Mouse (Mus musculus): ENCODE results near the gene Plppr2. TPM values are rescaled to one million over a fixed set of nuclear protein-coding genes. Genes with fewer than 3 reads are reported as not detected.

The Plppr2 gene
- total and polyA plus RNA-seq, 3 experiments = 1.3 to 13.9 TPM; not detected in 1

DNA sequence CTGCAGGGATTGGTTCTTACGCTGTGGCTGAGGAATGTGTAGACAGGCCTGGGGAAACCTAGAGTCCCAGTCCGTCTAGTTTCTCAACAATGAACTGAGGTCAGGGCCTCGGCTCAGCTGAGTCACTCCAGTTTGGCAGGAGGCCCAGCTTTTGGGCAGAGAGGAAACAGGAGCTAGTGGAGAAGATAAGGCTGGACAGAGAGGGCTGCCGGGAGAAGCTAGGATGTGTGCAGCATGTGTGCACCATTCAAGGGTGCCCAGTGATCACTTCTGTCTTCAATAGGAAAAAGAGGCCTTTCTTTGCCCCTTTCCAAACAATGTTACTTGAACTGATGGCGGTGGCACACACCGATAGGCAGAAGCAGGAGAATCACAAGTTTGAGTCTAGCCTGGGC lies 12.7 kb upstream of the Plppr2 start:
- Histone ChIP-seq H3K79me2 (ENCODE audit: control insufficient read depth, insufficient read depth, low read length, poor library complexity) (peaks cover 8% of the 10 kb centered on the region), H3K9me3 (replicated peaks; ENCODE audit: insufficient read depth, low read length) (no peaks in the 10 kb centered on the region), H3K4me3 (ENCODE audit: control insufficient read depth in 1 of 2, insufficient read depth in 1 of 2, low read depth in 2 of 2, low read length in 2 of 2) (no peak overlapping the region), H3K4me1 (ENCODE audit: control insufficient read depth in 1 of 2, insufficient read depth in 2 of 2, low read length in 2 of 2) (peaks cover 17 to 34% of the 10 kb centered on the region in 2 experiments), H3K27ac (ENCODE audit: control insufficient read depth, low read depth, low read length) (peak overlapping the region; percentile 69), H3K9ac (ENCODE audit: control insufficient read depth, low read depth, low read length, poor library complexity, severe bottlenecking) (peak overlapping the region; percentile 9), H3K27me3 (ENCODE audit: control insufficient read depth in 1 of 2, insufficient read depth in 2 of 2, low read length in 2 of 2) (no peaks in the 10 kb centered on the region), H3K36me3 (ENCODE audit: control insufficient read depth in 1 of 2, insufficient read depth in 2 of 2, low read length in 2 of 2) (peaks cover 2 to 28% of the 10 kb centered on the region in 2 experiments)
- DNase-seq (ENCODE audit: low read depth, low spot score) = peak; percentile 100
- TF ChIP-seq RCOR1 (IDR thresholded peaks at IDR 0.05; ENCODE audit: low read depth, low read length) (peak; percentile 96), NELFE (IDR thresholded peaks at IDR 0.05; ENCODE audit: low read depth, low read length) (peak; percentile 5; the same call in 1 of the 2 replicates), EP300 (IDR thresholded peaks at IDR 0.05; ENCODE audit: low read depth in 1 of 2, low read length in 2 of 2) (peak; percentile 94 to 99), SIN3A (IDR thresholded peaks at IDR 0.05; ENCODE audit: low read length) (peak; percentile 98), KAT2A (conservative IDR thresholded peaks at IDR 0.05; ENCODE audit: low read depth, low read length) (peak; percentile 47; the same call in 1 of the 2 replicates), TBP (IDR thresholded peaks at IDR 0.05; ENCODE audit: low read depth, low read length) (peak; percentile 81), E2F4 (IDR thresholded peaks at IDR 0.05; ENCODE audit: borderline replicate concordance, low read depth, low read length) (0 out of 2 replicates have a peak, but pooled peaks have one; percentile 62), BHLHE40 (IDR thresholded peaks at IDR 0.05; ENCODE audit: borderline replicate concordance, low read depth, low read length) (peak; percentile 85), TCF12 (IDR thresholded peaks at IDR 0.05; ENCODE audit: low read depth, low read length) (peak; percentile 88), CTCF (IDR thresholded peaks at IDR 0.05 in 2 of 3, conservative IDR thresholded peaks at IDR 0.05 in 1 of 3; ENCODE audit: control insufficient read depth in 1 of 3, insufficient read depth in 1 of 3, low read depth in 2 of 3, low read length in 3 of 3, poor library complexity in 1 of 3, severe bottlenecking in 1 of 3) (no peak), GABPA (IDR thresholded peaks at IDR 0.05; ENCODE audit: low read depth, low read length) (peak; percentile 92), ZNF384 (IDR thresholded peaks at IDR 0.05; ENCODE audit: low read depth, low read length) (peak; percentile 39), RAD21 (IDR thresholded peaks at IDR 0.05; ENCODE audit: low read depth, low read length) (no peak), ZKSCAN1 (IDR thresholded peaks at IDR 0.05; ENCODE audit: low read depth, low read length) (peak; percentile 64), TAL1 (IDR thresholded peaks at IDR 0.05; ENCODE audit: low read length) (peak; percentile 86), ELF1 (IDR thresholded peaks at IDR 0.05; ENCODE audit: low read depth, low read length) (0 out of 2 replicates have a peak, but pooled peaks have one; percentile 31), MEF2A (IDR thresholded peaks at IDR 0.05; ENCODE audit: extremely low read depth, insufficient replicate concordance, low read depth, low read length, poor library complexity, severe bottlenecking) (no peak), SMC3 (IDR thresholded peaks at IDR 0.05; ENCODE audit: low read depth, low read length) (peak; percentile 21), USF1 (IDR thresholded peaks at IDR 0.05; ENCODE audit: low read depth, low read length) (peak; percentile 49), MXI1 (IDR thresholded peaks at IDR 0.05; ENCODE audit: low read depth, low read length) (peak; percentile 94), ZMIZ1 (IDR thresholded peaks at IDR 0.05; ENCODE audit: low read depth, low read length) (no peak), POLR2AphosphoS5 (IDR thresholded peaks at IDR 0.05; ENCODE audit: borderline replicate concordance, low read depth, low read length) (peak; percentile 88; the same call in 1 of the 2 replicates), GATA1 (IDR thresholded peaks at IDR 0.05; ENCODE audit: low read depth, low read length) (peak; percentile 98), HCFC1 (IDR thresholded peaks at IDR 0.05; ENCODE audit: low read depth, low read length) (peak; percentile 76), MYC (IDR thresholded peaks at IDR 0.05; ENCODE audit: low read depth, low read length) (peak; percentile 97), POLR2A (IDR thresholded peaks at IDR 0.05; ENCODE audit: control insufficient read depth in 1 of 2, insufficient read depth in 1 of 2, low read depth in 1 of 2, low read length in 2 of 2, poor library complexity in 1 of 2) (peak in 1 of 2 experiments; percentile 60; a peak in 1 of 4 replicates), UBTF (IDR thresholded peaks at IDR 0.05; ENCODE audit: borderline replicate concordance, insufficient read depth, low read depth, low read length) (0 out of 2 replicates have a peak, but pooled peaks have one; percentile 73), CHD2 (IDR thresholded peaks at IDR 0.05; ENCODE audit: low read length) (peak; percentile 43), USF2 (IDR thresholded peaks at IDR 0.05; ENCODE audit: borderline replicate concordance in 1 of 2, insufficient read depth in 1 of 2, low read depth in 1 of 2, low read length in 2 of 2) (no peak), CHD1 (IDR thresholded peaks at IDR 0.05; ENCODE audit: low read depth, low read length) (no peak), MAFK (IDR thresholded peaks at IDR 0.05; ENCODE audit: borderline replicate concordance, low read depth, low read length) (peak; percentile 96), ETS1 (IDR thresholded peaks at IDR 0.05; ENCODE audit: low read depth, low read length) (peak; percentile 99), MYB (IDR thresholded peaks at IDR 0.05; ENCODE audit: low read depth, low read length) (no peak; the same call in 1 of the 2 replicates), MAZ (IDR thresholded peaks at IDR 0.05; ENCODE audit: low read depth, low read length) (no peak), MAX (IDR thresholded peaks at IDR 0.05; ENCODE audit: low read length) (peak; percentile 93), POLR2AphosphoS2 (IDR thresholded peaks at IDR 0.05; ENCODE audit: low read length) (peak; percentile 74), JUND (IDR thresholded peaks at IDR 0.05; ENCODE audit: low read depth, low read length) (peak; percentile 90; the same call in 1 of the 2 replicates)
